Mouse (Mus musculus): ENCODE data around the gene Elovl5. TPM values are rescaled to one million over a fixed set of nuclear protein-coding genes. Genes with fewer than 3 reads are reported as not detected.
"Not testable (repeated sequence)": the region's sequence is repeated elsewhere in the genome, so short reads cannot be mapped to it uniquely, and the experiment has no call there.

Elovl5 gene
- total RNA-seq, 2 experiments from 2014 or later: 64.3 to 67.8 TPM

DNA sequence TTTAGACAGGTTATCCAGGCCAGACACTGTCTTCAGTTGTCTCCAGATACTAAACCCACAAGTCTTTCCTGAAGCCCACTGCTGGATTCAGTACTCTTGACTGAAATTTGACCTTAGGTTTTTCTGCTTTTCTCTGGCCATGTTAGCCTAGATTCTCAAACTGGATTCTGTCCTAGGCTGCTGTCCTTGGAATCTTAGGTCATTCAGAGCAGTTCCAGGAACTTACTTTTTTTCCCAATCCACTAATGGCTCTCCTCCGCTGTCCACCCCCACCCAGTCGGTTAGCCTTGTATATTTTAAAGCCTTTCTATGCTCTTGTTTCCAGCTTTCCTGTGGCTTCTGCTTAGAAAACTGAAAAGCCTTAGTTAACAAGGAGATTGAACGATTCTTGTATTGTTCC, 37.8 kb downstream of the Elovl5 start:
- DNase-seq: no peak

DNA sequence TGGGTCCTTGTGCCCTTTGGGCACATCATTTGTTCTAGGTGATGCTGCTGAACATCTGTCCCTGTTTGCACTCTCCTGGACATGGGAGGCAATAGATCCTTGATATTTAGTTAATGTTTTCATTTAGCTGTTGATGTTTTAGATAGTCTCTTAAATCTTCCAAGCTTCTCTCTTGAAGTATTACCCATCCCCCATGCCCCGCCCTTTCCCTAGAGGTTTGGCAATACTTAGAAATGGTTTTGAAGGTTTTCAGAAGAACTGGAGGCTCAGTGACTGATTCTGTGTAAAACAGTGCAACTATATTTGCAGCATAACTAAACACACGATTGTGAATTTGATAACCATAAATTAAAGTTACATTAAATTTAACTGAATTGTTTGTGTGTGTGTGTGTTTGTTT, 38.3 kb downstream of the Elovl5 start:
- no peak for DNase-seq

DNA sequence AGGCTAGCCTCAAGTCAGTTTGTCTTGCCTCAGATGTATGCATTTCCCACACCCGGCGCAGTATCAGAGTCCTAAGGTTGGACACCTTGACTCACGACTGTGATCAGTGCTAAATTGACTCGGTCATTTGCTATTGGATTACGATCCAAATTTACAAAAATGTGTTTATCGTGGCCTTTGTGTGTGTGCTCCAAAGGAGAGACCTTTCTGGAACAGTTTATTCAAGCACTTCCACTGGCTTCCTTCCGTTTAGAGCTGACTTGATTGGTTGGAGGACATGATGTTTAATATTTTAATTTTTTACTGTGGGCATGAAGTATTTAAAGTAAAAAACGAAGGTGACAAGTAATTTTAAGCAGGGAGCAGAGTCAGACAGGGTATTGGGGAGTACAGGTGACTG, 38.8 kb downstream of the Elovl5 start:
- DNase-seq: no peak

GRCm38 (mm10) chr9:77958327-77958726, 41.2 kb downstream of the Elovl5 start:
- no peak for DNase-seq

GRCm38 (mm10) chr9:77959759-77960158, 42.6 kb downstream of the Elovl5 start:
- DNase-seq: no peak

- DNase-seq: no peak
Observed at GRCm38 (mm10) chr9:77961350-77961749, 44.2 kb downstream of the Elovl5 start.

DNA sequence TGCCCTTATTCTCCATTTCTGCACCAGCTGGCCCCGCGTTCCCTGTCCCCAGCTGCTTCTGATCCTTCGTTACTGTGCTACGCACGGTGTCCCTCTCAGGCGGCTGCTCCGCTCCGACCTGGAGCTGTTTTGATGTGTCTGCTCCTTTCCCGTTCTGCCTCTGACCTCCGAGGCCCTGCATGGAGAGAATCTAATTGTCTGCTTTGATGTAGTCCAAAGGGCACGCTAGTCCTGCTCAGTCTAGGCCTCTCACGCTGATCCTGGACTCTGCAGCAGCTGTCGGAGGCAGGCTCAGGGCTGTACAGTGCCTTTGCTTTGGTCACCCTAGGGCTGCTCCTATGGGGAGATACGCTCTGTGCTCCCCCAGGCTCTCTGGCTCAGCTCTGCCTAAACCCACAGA, 46.9 kb downstream of the Elovl5 start:
- DNase-seq: no peak

DNA sequence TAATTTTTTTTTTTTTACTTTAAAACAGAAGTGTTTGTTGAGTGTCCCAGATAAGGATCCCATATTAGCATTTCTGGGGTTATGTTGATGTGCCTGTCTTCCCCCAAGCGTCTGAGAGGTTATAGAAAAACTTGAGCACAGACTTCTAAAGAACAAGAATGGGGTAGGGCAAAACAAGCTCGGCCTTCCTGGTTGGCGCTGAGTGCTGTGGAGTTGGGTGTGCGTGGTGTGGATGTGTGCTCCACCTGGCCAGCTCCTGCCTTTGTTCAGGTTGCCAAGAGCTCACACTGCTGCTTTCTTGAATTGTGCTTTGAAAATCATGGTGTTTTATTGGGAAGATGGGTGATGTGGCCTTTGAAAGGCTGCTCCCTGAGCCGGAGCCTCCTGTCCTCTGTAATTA, 48.1 kb downstream of the Elovl5 start:
- DNase-seq: no peak

- DNase-seq: no peak
Observed at GRCm38 (mm10) chr9:77965768-77966552, 48.8 kb downstream of the Elovl5 start.

DNA sequence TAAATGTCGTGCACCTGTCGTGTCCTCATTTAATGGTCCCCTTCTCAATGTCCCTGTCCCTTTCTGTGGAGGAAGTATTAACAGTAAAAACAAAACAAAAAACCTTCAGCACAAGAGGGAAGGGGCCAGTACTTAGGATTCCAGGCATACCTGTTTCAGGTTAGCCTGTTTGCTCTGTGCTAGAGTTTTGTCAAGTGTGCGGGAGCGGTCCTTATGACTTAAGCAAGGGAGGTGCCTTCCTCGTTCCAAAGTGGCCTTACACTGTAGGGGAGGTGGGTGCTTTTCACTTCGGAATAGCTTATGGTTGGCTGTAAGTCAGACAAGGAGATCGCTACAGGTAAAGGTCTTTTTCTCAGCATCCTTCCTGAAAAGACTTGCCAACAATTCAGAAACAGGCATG, 49.7 kb downstream of the Elovl5 start:
- no peak for DNase-seq

DNA sequence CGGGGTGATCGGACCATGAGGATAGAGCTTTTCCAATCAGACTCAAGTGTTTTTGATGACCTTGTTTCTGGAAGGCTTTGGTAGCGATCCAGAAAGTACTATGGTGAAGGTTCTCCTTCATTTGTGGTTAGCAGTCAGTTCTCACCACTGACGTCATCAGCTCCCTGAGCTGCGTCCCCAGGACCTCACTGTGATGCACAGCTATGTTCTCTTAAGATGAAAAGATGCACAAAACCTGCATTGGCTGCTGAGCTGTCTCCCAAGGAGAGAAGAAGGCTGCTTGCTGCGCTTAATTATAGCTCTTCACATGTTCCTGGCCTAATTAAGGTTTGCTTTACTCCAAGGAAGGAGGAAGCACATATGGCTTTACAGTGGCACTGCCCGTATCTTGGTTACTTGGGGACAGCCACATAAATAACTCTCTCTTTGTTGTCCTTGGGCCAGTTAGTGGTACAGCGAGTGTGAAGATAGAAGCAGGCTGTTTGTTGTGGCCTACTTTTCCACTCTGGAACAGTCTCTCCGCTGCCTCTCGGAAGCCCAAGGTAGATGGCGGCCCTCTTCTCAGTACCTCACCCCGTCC, 50.5 kb downstream of the Elovl5 start:
- DNase-seq: no peak

GRCm38 (mm10) chr9:77969192-77969953, 52.2 kb downstream of the Elovl5 start:
- no peak for DNase-seq

- peak; percentile 41 for DNase-seq
Observed at GRCm38 (mm10) chr9:77979000-77979399, 61.8 kb downstream of the Elovl5 start.

GRCm38 (mm10) chr9:77982616-77983015, 65.5 kb downstream of the Elovl5 start:
- no peak for DNase-seq

DNA sequence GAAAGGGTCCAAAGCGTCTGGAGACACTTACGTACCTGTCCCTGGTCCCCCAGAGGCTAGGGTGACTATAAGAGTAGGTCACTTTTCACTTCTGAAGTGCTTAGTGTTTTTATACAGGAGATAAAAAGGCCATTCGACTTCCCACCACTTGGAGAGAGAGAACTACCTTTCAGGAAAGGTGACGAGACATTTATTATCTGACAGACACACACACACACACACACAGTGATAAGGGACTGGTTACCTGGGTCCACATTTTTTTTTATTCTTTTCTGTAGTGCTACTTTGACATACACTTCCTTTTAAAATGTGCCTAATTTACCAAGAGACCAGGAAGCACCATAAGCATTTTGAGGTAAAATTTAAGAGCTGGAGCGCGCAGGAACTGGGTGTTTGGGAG, 66.4 kb downstream of the Elovl5 start:
- DNase-seq: no peak

GRCm38 (mm10) chr9:77986153-77986795, 69.1 kb downstream of the Elovl5 start:
- peak; percentile 65 for DNase-seq

GRCm38 (mm10) chr9:77989626-77990025, 72.5 kb downstream of the Elovl5 start:
- no peak for DNase-seq

DNA sequence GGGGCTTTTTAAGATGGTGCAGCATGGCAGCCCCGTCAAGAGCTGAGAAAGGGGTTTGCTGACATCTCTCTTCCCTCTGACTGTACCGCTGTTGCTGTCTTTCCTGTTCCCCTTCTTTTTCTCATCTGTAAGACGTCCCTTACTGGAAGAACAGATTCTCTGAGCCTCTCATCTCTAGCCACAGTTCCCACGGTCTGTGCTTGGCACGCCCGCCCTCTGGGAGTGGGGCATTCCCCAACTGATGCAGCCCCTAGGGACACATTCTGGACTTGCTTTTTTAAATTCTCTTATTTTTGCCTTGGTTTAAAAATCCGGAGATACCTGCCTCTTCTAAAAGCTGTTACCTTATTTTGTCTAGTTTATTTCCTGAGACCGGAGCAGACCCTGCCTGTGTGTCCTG, 73.1 kb downstream of the Elovl5 start:
- DNase-seq: no peak

- DNase-seq: no peak
Observed at GRCm38 (mm10) chr9:77991650-77992049, 74.5 kb downstream of the Elovl5 start.

DNA sequence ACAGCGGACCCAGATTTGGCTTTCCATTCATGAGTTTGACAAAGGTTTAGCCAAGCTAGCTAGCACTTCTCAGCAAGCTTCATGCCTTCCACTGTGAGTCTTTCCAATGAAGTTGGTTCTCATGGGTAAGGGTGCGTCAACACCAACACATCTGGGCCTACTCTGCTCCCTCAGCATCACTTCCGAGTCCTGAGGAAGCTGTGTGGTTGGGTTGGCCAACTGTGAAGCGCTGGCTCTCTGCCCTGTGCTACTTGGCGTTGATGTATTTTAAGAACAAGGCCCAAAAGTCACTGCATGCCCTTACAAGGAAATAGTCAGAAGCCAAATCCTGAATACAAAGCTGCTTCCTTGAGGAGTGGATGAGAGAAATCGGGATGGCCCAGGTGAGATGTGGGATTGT, 75.1 kb downstream of the Elovl5 start:
- peak; percentile 63 for DNase-seq

GRCm38 (mm10) chr9:77993101-77993500, 75.9 kb downstream of the Elovl5 start:
- DNase-seq: no peak

DNA sequence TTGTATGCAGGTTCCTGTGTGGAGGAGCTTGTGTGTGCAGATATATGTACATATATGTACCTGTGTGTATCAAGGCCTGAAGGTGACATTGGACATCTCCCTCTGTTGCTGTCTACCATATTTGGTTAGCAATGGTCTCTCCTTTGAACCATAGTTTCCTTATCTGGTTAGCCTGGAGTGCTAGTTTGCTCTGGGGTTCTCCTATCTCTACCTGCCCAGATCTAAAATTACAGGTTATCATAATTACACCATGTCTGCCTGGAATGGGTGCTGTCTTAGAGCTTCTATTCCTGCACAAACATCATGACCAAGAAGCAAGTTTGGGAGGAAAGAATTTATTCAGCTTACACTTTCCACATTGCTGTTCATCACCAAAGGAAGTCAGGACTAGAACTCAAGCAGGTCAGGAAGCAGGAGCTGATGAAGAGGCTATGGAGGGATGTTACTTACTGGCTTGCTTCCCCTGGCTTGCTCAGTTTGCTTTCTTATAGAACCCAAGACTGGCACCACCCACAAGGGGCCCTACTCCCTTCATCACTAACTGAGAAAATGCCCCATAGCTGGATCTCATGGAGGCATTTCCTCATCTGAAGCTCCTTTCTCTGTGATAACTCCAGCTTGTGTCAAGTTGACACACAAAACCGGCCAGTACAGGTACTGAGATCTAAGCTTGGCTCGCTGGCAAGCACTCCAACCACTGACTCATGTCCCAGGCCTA, 76.5 kb downstream of the Elovl5 start:
- DNase-seq: not testable (repeated sequence)

Measured in heart, postnatal 4 days (tissue).